ENCODE assay signal across 18 mouse cellular contexts in genomic region chr12:85867125-85867524, GRCm38 (mm10). TPM values are rescaled to one million over a fixed set of nuclear protein-coding genes. Genes with fewer than 3 reads are reported as not detected.
DNase-seq lines count a peak whose midpoint lies in the region; ATAC-seq and TF ChIP-seq lines count a peak whose summit lies in the region.
"Had no signal": no experiment of that assay in that cellular context is flagged by ENCODE, and none has a peak within 500 bp of the region (broad histone marks: within the 10 kb centered on the region; RNA-seq: fewer than 3 reads in every experiment).

No protein-coding gene starts in this region.

- TF ChIP-seq POLR2A in heart, adult 2 months (IDR thresholded peaks at IDR 0.05; ENCODE audit: insufficient read depth, low read depth, low read length): no peak
- no peak for TF ChIP-seq POLR2A in CH12.LX (IDR thresholded peaks at IDR 0.05; ENCODE audit: low read depth, low read length)

- no peak for DNase-seq in heart, adult 2 months
- no peak for DNase-seq in heart, postnatal 14 days
- no peak for DNase-seq in midbrain, postnatal 0 days (ENCODE audit: low spot score)
- DNase-seq in CH12.LX (ENCODE audit: extremely low read depth) (peak; percentile 17), adipocyte (ENCODE audit: low spot score) (no peak)
- DNase-seq in naive thymus-derived CD4-positive, alpha-beta T cell, adult 2 months (ENCODE audit: low read depth): peak; percentile 13
- DNase-seq: cerebellum, adult 11 months; gastrocnemius, postnatal 36 days; kidney, adult 9 months; midbrain, embryonic 14.5 days had no signal

- no peak for TF ChIP-seq EP300 in heart, adult 2 months (IDR thresholded peaks at IDR 0.05; ENCODE audit: insufficient read depth, low read depth, low read length)
- no peak for TF ChIP-seq EP300 in CH12.LX (IDR thresholded peaks at IDR 0.05; ENCODE audit: low read length)

- in situ Hi-C loops in CH12.LX (cut with MboI; ENCODE audit: low pct_ligation_motif_present, low pct_unique_long_range_greater_than_20kb, low sequenced_read_pairs): no loop called here

- H3K4me1 ChIP-seq in heart, adult 2 months (ENCODE audit: control insufficient read depth, insufficient read depth, low read length): no peaks in the 10 kb centered on the region
- H3K4me1 ChIP-seq in midbrain, postnatal 0 days (ENCODE audit: insufficient read depth, low read length): no peaks in the 10 kb centered on the region
- peaks cover 16% of the 10 kb centered on the region for H3K4me1 ChIP-seq in midbrain, embryonic 15.5 days
- H3K4me1 ChIP-seq in CH12.LX (ENCODE audit: control insufficient read depth in 1 of 2, insufficient read depth in 2 of 2): peaks cover 0 to 9% of the 10 kb centered on the region in 2 experiments; a peak in 1 of 4 replicates
- H3K4me1 ChIP-seq: limb, embryonic 10.5 days; neural tube, embryonic 12.5 days had no signal

- H3K4me3 ChIP-seq in heart, adult 2 months: no peak overlapping the region
- no peak overlapping the region for H3K4me3 ChIP-seq in midbrain, postnatal 0 days (ENCODE audit: low read depth, low read length)
- H3K4me3 ChIP-seq in midbrain, embryonic 15.5 days: no peak overlapping the region
- H3K4me3 ChIP-seq in CH12.LX (replicated peaks in 1 of 3; ENCODE audit: low read depth in 2 of 3, low read length in 2 of 3, poor library complexity in 1 of 3): no peak overlapping the region
- H3K4me3 ChIP-seq: hindbrain, embryonic 15.5 days; limb, embryonic 10.5 days; neural tube, embryonic 12.5 days had no signal

- peak; percentile 13 for TF ChIP-seq RAD21 in CH12.LX (IDR thresholded peaks at IDR 0.05; ENCODE audit: low read depth, low read length)

- H3K4me2 ChIP-seq in midbrain, postnatal 0 days (ENCODE audit: low read depth, low read length, poor library complexity, severe bottlenecking): no peak overlapping the region
- no peak overlapping the region for H3K4me2 ChIP-seq in midbrain, embryonic 15.5 days
- no peak overlapping the region for H3K4me2 ChIP-seq in CH12.LX (ENCODE audit: insufficient read depth, low read depth, poor library complexity, severe bottlenecking)
- H3K4me2 ChIP-seq: hindbrain, embryonic 15.5 days; neural tube, embryonic 12.5 days had no signal

- dilution Hi-C loops in CH12.LX (cut with MboI; ENCODE audit: extremely low pct_ligation_motif_present, extremely low pct_unique_long_range_greater_than_20kb, low sequenced_read_pairs): no loop called here

- no peaks in the 10 kb centered on the region for H3K36me3 ChIP-seq in heart, adult 2 months (ENCODE audit: control insufficient read depth, insufficient read depth, low read length)
- 0 out of 2 replicates have a peak, but pooled peaks cover 3% of the 10 kb centered on the region for H3K36me3 ChIP-seq in midbrain, postnatal 0 days (ENCODE audit: insufficient read depth, low read length)
- H3K36me3 ChIP-seq in midbrain, embryonic 15.5 days (replicated peaks): no peaks in the 10 kb centered on the region
- H3K36me3 ChIP-seq in CH12.LX (replicated peaks in 1 of 2; ENCODE audit: control insufficient read depth in 1 of 2, insufficient read depth in 1 of 2, low read length in 1 of 2): peaks cover 3 to 36% of the 10 kb centered on the region in 2 experiments

- H3K27me3 ChIP-seq in heart, adult 2 months (ENCODE audit: control insufficient read depth, insufficient read depth, low read length): no peaks in the 10 kb centered on the region
- H3K27me3 ChIP-seq in midbrain, postnatal 0 days (ENCODE audit: insufficient read depth, low read length): no peaks in the 10 kb centered on the region
- no peaks in the 10 kb centered on the region for H3K27me3 ChIP-seq in midbrain, embryonic 15.5 days (replicated peaks)
- no peaks in the 10 kb centered on the region for H3K27me3 ChIP-seq in CH12.LX (replicated peaks)
- H3K27me3 ChIP-seq: hindbrain, embryonic 15.5 days; neural tube, embryonic 12.5 days had no signal

- no peak for ATAC-seq in midbrain, postnatal 0 days (ENCODE audit: low FRiP score)
- no peak for ATAC-seq in midbrain, embryonic 15.5 days (replicated peaks)
- ATAC-seq in granulocyte monocyte progenitor cell, adult 5-6 weeks (replicated peaks; ENCODE audit: poor library complexity, severe bottlenecking): no peak; the same call in 1 of the 2 replicates
- ATAC-seq: forebrain, embryonic 16.5 days had no signal

- no peaks in the 10 kb centered on the region for H3K9me3 ChIP-seq in midbrain, postnatal 0 days (ENCODE audit: low read length)
- H3K9me3 ChIP-seq in midbrain, embryonic 15.5 days: no peaks in the 10 kb centered on the region
- no peaks in the 10 kb centered on the region for H3K9me3 ChIP-seq in CH12.LX (replicated peaks; ENCODE audit: low read length)
- H3K9me3 ChIP-seq: hindbrain, embryonic 15.5 days; limb, embryonic 10.5 days; neural tube, embryonic 12.5 days had no signal

- peak; percentile 38; the same call in 1 of the 2 replicates for TF ChIP-seq CTCF in heart, adult 2 months (IDR thresholded peaks at IDR 0.05)
- TF ChIP-seq CTCF in midbrain, postnatal 0 days (IDR thresholded peaks at IDR 0.05): peak; percentile 44
- TF ChIP-seq CTCF in CH12.LX (conservative IDR thresholded peaks at IDR 0.05 in 1 of 2, IDR thresholded peaks at IDR 0.05 in 1 of 2; ENCODE audit: low read depth in 2 of 2, low read length in 2 of 2): peak in 1 of 2 experiments; percentile 46; a peak in 2 of 4 replicates

- H3K9ac ChIP-seq in heart, adult 2 months (ENCODE audit: low read depth, low read length): no peak overlapping the region
- no peak overlapping the region for H3K9ac ChIP-seq in midbrain, postnatal 0 days (replicated peaks; ENCODE audit: low read length, poor library complexity, severe bottlenecking)
- no peak overlapping the region for H3K9ac ChIP-seq in midbrain, embryonic 15.5 days
- no peak overlapping the region for H3K9ac ChIP-seq in CH12.LX (ENCODE audit: insufficient read depth, low read depth)
- H3K9ac ChIP-seq: hindbrain, embryonic 15.5 days; liver, embryonic 14.5 days; neural tube, embryonic 12.5 days had no signal

- no peak overlapping the region for H3K27ac ChIP-seq in heart, adult 2 months
- H3K27ac ChIP-seq in midbrain, postnatal 0 days (ENCODE audit: low read depth, low read length): no peak overlapping the region
- H3K27ac ChIP-seq in midbrain, embryonic 15.5 days: no peak overlapping the region
- no peak overlapping the region for H3K27ac ChIP-seq in CH12.LX (ENCODE audit: insufficient read depth, low read depth)
- H3K27ac ChIP-seq: hindbrain, embryonic 15.5 days; limb, embryonic 10.5 days; liver, embryonic 14.5 days; macrophage; neural tube, embryonic 12.5 days had no signal

- intact Hi-C loops in heart, adult 2 months (cut with DNase I): loop anchor here (2.0 kb wide), 1 partner anchor 212 kb away; the partner anchor contains the start of gene Tgfb3
- intact Hi-C loops in heart, postnatal 14 days (cut with DNase I): no loop called here

- H3K79me2 ChIP-seq in heart, adult 2 months (replicated peaks; ENCODE audit: control insufficient read depth, insufficient read depth, low read length): no peaks in the 10 kb centered on the region
- no peaks in the 10 kb centered on the region for H3K79me2 ChIP-seq in CH12.LX (replicated peaks; ENCODE audit: control insufficient read depth, extremely low read depth, insufficient read depth, poor library complexity, severe bottlenecking)

TF ChIP-seq in CH12.LX, 34 proteins besides CTCF, POLR2A, EP300 and RAD21:
- no peak for TF ChIP-seq RCOR1 (conservative IDR thresholded peaks at IDR 0.05; ENCODE audit: low read depth, low read length)
- TF ChIP-seq SMC3 (IDR thresholded peaks at IDR 0.05; ENCODE audit: low read depth, low read length): peak; percentile 41
- no peak for TF ChIP-seq MYC (IDR thresholded peaks at IDR 0.05; ENCODE audit: low read depth, low read length)
- TF ChIP-seq ZKSCAN1 (IDR thresholded peaks at IDR 0.05; ENCODE audit: borderline replicate concordance, low read depth, low read length): no peak
- TF ChIP-seq ETS1 (conservative IDR thresholded peaks at IDR 0.05; ENCODE audit: low read depth, low read length): no peak

RNA-seq across cellular contexts. Expression of gene Ttll5, which starts 42.7 kb away (rescaled TPM):
- total RNA-seq in heart, adult 2 months (2021): 10 to 100 TPM; 11.4 to 14.2 TPM
- 10.1 and 10.5 TPM in 2 replicates for polyA plus RNA-seq in heart, adult 2 months (2012; rRNA removed)
- 10 to 100 TPM; 15.4 to 17.2 TPM for total RNA-seq in heart, postnatal 14 days (2021)
- 15.9 and 24.0 TPM in 2 replicates for total RNA-seq in midbrain, postnatal 0 days (2014; rRNA removed)
- polyA plus RNA-seq in midbrain, postnatal 0 days (2015; fragmentation: Nextera tagmentation; extraction: Ambion mirVana): 10.0 and 10.4 TPM in 2 replicates
- 12.1 and 13.7 TPM in 2 replicates for polyA plus RNA-seq in midbrain, embryonic 15.5 days (2015; fragmentation: Nextera tagmentation; extraction: Ambion mirVana)
- total RNA-seq in CH12.LX (2012; rRNA removed): 8.7 and 10.4 TPM in 2 replicates
- total RNA-seq in CH12.LX (2014; rRNA removed): 4.6 and 5.7 TPM in 2 replicates
- polyA plus RNA-seq in CH12.LX (2012; ENCODE audit: insufficient read length, low read depth): 14.0 and 14.8 TPM in 2 replicates
- total RNA-seq in granulocyte monocyte progenitor cell, adult 5-6 weeks (2014; fragmentation: Nextera tagmentation): 25.0 and 36.1 TPM in 2 replicates
- 22.9 and 26.9 TPM in 2 replicates for total RNA-seq in granulocyte monocyte progenitor cell, adult 5-6 weeks (2017)

RNA-seq across cellular contexts. Expression of gene Erg28, which starts 42.8 kb away (rescaled TPM):
- total RNA-seq in heart, adult 2 months (2021): 1 to 10 TPM; 6.2 to 6.8 TPM
- polyA plus RNA-seq in heart, adult 2 months (2012; rRNA removed): 9.3 and 12.4 TPM in 2 replicates
- 1 to 10 TPM; 6.2 to 7.3 TPM for total RNA-seq in heart, postnatal 14 days (2021)
- total RNA-seq in midbrain, postnatal 0 days (2014; rRNA removed): 71.4 and 79.8 TPM in 2 replicates
- 104 and 110 TPM in 2 replicates for polyA plus RNA-seq in midbrain, postnatal 0 days (2015; fragmentation: Nextera tagmentation; extraction: Ambion mirVana)
- 104 TPM in 2 replicates for polyA plus RNA-seq in midbrain, embryonic 15.5 days (2015; fragmentation: Nextera tagmentation; extraction: Ambion mirVana)
- total RNA-seq in CH12.LX (2012; rRNA removed) (83.6 and 91.5 TPM in 2 replicates), CH12.LX (2014; rRNA removed) (246 and 318 TPM in 2 replicates)
- polyA plus RNA-seq in CH12.LX (2012; ENCODE audit: insufficient read length, low read depth): 124 and 143 TPM in 2 replicates
- total RNA-seq in granulocyte monocyte progenitor cell, adult 5-6 weeks (2014; fragmentation: Nextera tagmentation): 64.0 and 79.4 TPM in 2 replicates
- 82.2 and 90.4 TPM in 2 replicates for total RNA-seq in granulocyte monocyte progenitor cell, adult 5-6 weeks (2017)

Comparison
In these comparisons a context has a peak if more than half of its experiments do, and no peak if none do; other contexts are left out.
1. DNase-seq: peak in CH12.LX (single experiment) and naive thymus-derived CD4-positive, alpha-beta T cell, adult 2 months (single experiment); none in heart, adult 2 months (0 of 2), heart, postnatal 14 days (0 of 2), midbrain, postnatal 0 days (single experiment) and adipocyte (single experiment).